Mouse (Mus musculus) T-helper 17 cell (primary cell): Measurements from ENCODE around the gene Cln6.
"Not testable (repeated sequence)": the region's sequence is repeated elsewhere in the genome, so short reads cannot be mapped to it uniquely, and the experiment has no call there.

Experiments
- in situ Hi-C, 2 experiments: fragments of 300-600 bp; cut with MboI, MseI; formaldehyde crosslinking; loops; 1 replicate in 1 of 2; 2 replicates in 1 of 2; pipeline ENCODE4 v1.15.1; 2025; ENCODE audit warnings: high pct_unique_total_duplicates in 2 of 2

Gene Cln6

DNA sequence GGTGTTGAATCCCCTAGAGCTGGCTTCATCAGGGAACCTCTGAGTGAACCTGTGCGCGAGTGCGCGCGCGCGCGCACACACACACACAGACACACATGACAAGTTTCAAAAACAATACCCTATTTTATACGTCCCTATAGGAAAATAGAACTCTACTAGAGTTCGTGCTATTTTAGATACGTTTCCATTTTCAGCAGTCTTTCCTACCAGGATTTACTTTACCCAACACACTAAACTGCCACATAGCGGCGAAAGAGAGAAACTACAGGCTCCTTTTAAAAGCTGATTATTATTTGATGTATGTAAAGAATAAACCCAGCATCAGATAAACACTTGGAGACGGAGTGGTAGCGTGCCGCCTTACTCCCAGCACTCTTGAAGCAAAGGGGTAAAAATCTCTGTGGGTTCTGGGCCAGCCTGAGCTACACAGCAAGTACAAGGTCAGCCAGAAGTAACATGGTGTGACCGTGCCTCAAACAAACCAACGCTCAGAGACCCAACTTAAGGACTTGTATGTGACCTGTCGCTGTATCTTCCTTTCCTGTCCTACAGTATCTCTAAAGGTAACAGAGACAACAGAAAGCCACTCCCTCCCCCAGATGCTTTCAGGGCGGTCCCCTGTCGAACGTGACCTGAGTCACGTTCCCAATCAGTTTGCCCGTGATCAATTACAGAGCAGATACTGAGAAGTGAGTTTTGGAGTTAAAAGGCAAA lies 10.5 kb upstream of the Cln6 start:
- in situ Hi-C loops = no loop called here

GRCm38 (mm10) chr9:62828662-62829086 lies 9.9 kb upstream of the Cln6 start:
- in situ Hi-C loops = no loop called here

DNA sequence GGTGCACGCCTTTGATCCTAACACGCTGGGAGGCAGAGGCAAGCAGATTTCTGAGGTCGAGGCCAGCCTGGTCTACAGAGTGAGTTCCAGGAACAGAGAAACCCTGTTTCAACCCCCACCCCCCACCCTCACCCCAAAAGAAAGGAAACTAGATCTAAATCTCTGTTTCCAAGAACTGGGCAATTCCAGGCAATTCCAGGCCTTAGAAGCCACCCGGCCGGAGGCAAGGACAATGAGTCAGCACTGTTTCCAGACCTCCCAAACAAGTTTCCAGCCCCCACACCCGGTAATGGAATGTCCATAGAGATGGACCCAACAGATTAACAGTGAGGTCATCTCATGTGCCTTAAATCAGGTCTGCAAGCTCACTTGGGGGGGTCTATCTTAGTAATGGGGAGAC lies 8.7 kb upstream of the Cln6 start:
- in situ Hi-C loops = no loop called here

GRCm38 (mm10) chr9:62834906-62835305 lies 3.7 kb upstream of the Cln6 start:
- in situ Hi-C loops = no loop called here

DNA sequence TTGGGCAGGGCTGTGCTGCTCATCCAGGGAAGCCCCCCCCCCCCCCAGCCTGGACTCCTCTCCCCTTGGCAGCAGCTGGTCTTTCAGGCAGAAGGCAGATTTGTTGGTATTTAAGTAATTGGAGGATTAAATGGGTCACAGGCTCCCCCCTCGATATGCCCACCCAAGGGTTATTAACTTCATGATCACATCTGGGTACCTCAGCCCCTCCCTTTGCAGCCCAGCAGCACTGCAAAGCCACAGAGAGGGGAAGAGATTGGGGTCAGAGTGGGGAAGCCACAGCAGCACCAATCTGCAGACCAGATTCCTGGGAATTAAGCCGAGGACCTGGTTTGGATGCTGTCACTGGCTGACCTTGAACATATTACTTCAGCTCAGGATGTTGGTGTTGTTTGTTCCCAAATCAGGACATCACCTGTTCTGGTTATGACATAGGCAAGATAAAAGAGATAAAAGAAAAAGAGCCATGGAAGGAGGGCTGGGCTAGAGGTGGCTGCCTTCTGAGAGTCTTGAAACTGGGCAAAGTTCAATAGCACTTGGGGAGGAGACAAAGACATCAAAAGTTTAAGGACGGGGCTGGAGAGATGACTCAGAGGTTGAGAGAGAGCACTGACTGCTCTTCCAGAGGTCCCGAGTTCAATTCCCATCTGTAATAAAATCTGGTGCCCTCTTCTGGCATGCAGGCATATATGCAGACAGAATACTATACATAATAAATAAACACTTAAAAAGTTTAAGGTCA lies 2.7 kb upstream of the Cln6 start:
- in situ Hi-C loops = no loop called here

GRCm38 (mm10) chr9:62837611-62838010 lies 974 bp upstream of the Cln6 start:
- in situ Hi-C loops = no loop called here

- in situ Hi-C loops = no loop called here
Measured at GRCm38 (mm10) chr9:62838146-62838505, 459 bp upstream of the Cln6 start.

- in situ Hi-C loops = no loop called here
Measured at GRCm38 (mm10) chr9:62839172-62839770, 686 bp downstream of the Cln6 start.

DNA sequence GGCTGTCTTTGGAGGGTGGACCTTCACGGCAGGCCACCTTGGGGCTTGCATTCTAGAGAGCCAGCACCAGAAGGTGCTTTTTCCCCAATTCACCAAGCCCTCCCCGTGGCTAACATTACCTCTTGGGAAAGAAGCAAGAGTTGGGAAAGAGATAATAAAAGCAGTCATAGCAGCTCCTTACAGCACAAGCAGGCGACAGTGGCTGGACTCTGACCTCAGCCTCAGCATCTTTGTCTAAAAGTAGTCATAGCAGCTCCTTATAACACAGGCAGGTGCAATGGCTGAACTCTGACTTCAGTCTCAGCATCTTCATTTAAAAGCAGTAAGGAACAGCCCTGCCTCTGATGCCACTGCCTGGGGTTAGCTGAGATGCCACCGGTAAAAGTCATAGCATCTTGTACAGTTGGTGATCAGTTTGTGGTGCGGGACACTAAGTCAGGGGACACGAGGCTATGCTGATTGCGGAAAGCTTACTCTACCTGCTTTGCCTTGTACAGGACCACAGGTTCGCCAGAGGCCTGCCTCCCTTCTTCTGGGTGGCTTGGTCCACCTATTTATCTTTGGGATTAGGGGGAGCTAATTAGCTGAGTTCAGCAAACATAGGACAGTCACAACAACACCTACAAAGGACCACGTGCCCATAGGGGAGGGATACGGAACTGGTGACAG lies 4.9 kb downstream of the Cln6 start:
- in situ Hi-C loops = no loop called here

GRCm38 (mm10) chr9:62844461-62844860 lies 5.9 kb downstream of the Cln6 start:
- in situ Hi-C loops = no loop called here

DNA sequence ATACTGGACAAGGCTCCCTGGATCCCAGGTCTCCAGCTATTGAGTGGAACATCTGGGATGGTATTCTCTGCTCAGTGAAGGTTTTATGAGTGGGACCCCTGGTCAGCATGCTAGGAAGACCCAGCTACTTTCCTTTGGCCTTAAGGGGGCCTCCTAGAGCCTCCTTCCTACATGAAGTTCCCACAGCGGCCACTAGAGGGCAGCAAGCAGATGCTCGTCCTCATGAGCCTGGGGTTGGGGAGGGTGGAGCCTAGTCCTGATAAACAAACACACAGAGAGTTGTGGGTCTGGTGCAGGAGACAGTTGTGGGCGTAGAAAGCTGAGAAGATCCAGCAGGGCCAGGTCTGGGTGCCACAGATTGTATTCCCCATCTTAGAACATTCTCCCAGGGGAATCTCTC lies 9.1 kb downstream of the Cln6 start:
- in situ Hi-C loops = no loop called here

DNA sequence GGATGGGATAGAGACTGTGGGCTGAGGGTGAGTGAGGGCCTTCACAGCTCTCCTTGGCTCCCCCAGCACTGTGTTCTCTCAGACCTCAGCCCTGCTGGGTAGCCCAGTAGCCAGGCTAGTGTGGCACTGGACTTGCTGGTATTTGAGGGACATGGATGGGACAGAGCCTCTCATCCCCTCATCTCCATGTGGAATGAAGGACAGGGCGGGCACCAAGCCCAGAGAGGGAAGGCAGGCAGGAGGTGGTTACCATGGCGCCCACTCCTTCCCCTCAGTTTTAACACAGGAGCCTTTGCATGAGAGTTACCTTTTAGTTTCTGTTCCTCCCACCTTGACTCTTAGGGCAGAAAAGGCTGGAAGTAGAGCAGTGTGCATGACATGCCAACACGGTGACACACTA lies 10.1 kb downstream of the Cln6 start:
- in situ Hi-C loops = no loop called here

DNA sequence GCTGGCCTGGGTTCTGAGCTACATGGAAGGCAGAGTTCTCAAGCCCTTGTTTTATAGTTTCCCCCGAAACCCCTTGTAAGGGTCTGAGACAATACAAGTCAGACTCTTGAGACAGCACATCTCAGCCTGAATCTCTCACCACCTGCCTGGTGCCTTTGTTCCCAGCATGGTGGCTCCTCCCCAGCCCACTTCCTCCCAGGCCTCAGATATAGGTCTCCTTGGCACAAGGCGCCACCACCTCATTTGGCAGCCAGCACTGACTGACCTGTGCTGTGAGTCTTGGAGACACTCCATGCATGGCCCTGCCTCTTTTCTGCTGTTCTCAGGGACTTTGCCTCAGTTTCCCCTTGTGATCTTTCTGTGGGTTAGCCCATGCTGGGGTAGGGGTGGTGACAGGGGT lies 13.0 kb downstream of the Cln6 start:
- in situ Hi-C loops = loop anchor here (5.0 kb wide), 3 partner anchors 101 to 271 kb away; no protein-coding TSS in a partner anchor

DNA sequence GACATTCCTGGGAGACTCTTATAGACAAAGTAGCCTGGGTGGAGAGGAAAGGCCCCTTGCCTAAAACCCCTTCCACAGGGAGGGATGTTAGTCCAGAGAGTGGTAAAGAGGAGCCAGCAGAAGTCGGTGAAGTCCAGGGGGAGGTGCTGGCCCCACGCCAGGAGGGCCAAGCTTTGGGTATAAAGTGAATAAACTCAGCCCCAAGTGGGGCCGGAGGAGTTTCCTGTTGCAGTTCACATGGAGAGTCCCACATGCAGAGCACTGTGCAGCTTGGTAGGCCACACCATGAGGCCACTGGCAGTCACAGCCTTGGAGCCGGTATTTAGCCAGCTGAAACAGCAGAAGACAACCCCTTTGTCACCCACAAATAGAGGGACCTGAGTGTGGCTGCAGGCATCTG lies 15.9 kb downstream of the Cln6 start:
- in situ Hi-C loops = loop anchor here (5.0 kb wide), 3 partner anchors 98 to 268 kb away; no protein-coding TSS in a partner anchor

DNA sequence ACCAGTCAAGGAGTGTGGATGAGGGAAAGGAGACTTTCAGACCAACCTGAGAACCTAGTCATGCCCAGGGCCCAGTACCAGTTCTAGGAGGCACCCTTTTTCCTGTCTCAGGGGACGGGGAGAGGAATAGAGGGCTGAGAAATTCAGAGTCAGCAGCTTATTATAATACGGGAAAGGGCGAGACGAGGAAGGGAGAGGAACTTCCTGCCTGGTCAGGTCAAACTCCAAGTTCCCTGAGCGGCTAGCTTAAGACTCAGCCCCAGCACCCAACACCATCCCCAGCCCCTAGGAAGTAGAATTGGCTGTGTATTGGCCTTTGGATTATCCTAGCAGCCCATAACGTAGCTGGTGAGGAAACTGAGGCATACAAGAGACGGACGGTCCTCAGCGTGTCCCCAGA lies 18.6 kb downstream of the Cln6 start:
- in situ Hi-C loops = loop anchor here in 1 of 2 experiments (5.0 kb wide), 1 partner anchor 35 kb away; no protein-coding TSS in a partner anchor

- in situ Hi-C loops = loop anchor here in 1 of 2 experiments (5.0 kb wide), 1 partner anchor 35 kb away; no protein-coding TSS in a partner anchor
Measured at GRCm38 (mm10) chr9:62857719-62858261, 19.2 kb downstream of the Cln6 start, which contains the start of gene Calml4. Gene Calml4 (plus strand): TSS chr9:62858080.

DNA sequence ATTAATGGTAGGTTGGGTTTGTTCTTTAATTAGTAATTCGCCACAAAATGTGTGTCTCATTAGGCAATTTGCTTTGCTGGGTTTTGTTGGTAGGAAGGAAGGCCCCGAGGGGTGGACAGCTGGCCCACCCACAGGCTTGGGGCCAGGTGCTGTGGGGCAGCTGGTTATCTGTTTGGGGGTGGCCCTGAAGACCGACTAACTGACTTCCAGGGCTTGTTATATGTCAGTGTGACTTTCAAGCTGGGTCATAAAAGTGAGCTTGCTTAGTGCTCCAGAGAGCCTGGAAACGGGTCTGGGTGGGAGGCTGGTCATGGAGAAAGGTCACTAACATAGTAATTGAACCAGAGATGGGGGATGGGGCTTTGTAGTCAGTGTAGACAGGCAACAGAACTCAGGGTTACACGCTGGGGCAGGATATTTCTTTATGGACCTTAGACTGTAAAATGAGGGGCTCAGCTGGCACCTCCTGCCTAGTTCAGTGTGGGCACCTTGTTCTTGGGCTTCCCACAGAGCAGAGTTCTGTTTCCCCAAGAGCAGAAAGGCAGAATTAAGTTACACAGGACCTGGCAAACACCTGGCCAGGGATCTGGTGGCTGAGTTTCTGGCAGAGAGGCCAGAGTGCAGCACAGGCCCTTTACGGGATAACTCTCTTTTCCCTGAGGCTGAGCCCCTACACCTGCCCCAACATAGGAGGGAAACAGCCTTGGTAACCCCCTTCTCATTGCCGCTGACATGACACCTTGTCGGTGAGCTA lies 19.9 kb downstream of the Cln6 start:
- in situ Hi-C loops = loop anchor here in 1 of 2 experiments (5.0 kb wide), 1 partner anchor 34 kb away; no protein-coding TSS in a partner anchor

- in situ Hi-C loops = not testable (repeated sequence)
Measured at GRCm38 (mm10) chr9:62860102-62860501, 21.5 kb downstream of the Cln6 start.

DNA sequence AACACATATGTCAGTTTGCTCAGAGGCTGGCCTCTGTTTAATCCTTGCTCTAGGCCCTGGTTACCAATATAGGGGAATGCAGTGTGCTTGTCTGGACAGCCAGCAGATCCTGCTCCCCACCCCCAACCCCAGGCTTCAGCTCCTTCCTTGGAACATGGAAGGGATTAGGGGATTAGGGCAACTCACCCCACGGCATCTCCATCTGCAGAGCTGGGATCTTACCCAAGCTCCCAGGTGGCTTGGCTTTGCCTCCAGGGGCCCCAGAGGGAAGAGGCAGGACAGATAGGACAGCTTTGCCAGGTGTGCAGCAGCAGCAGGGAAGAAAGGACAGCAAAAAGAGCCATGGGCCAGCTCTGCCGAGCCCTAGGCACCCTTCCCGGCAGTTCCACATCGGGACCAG lies 22.3 kb downstream of the Cln6 start:
- in situ Hi-C loops = no loop called here

- in situ Hi-C loops = not testable (repeated sequence)
Measured at GRCm38 (mm10) chr9:62869236-62869635, 30.7 kb downstream of the Cln6 start.

DNA sequence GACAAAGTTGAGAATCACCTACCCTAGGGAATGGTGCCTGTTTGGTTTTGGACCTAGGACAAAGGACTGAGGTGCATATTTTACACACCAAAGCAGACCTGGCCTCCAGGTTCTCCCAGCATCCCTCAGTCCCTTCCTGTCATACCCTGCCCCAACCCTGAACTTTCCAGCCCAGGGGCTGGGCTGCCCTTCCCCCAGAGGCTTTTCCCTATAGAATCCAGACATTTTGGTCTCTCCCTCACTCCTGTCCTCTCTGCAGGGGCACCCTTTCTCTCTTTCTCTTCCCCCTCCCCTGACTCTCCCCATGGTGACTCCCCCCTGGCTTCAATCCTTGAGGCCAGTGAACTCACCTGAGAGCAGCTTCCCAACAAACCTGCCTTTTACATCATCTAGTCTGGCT lies 32.1 kb downstream of the Cln6 start:
- in situ Hi-C loops = loop anchor here in 1 of 2 experiments (10.0 kb wide), 1 partner anchor 246 kb away; no protein-coding TSS in a partner anchor
